Mouse (Mus musculus): ENCODE measurements around the gene 1700042G07Rik. TPM values are rescaled to one million over a fixed set of nuclear protein-coding genes. Genes with fewer than 3 reads are reported as not detected.

1700042G07Rik gene
- polyA plus RNA-seq (2014; fragmentation: Illumina TruSeq; extraction: RNeasy Lipid Tissue Mini Kit (QIAGEN cat#74804); ENCODE audit: low read depth, low replicate concordance) = not detected

DNA sequence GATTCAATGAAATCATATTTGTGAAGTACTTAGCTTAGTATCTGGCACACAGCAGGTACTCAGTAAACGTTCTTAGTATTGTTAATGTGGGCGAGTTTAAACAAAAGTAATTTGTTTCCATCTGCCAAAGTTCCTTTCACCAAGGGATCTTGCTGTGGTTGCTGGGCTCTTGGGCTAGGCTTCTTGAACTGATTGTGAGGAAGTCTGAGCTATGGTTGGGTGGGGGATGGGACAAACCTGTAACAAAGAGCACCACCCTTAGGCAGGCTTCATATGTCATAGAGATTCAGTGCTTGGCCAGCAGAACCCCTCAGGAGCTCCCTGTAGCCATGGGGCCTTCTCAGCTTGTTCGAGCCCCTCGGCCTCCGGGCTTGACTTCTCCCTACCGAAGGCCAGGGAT lies at the start of gene 1700042G07Rik, which contains the start of gene Gm49337:
Gene 1700042G07Rik, plus strand, starts transcription at position 301 of the 400 bp plus-strand sequence.
Gene Gm49337, plus strand, starts transcription at position 313 of the 400 bp plus-strand sequence.

DNA sequence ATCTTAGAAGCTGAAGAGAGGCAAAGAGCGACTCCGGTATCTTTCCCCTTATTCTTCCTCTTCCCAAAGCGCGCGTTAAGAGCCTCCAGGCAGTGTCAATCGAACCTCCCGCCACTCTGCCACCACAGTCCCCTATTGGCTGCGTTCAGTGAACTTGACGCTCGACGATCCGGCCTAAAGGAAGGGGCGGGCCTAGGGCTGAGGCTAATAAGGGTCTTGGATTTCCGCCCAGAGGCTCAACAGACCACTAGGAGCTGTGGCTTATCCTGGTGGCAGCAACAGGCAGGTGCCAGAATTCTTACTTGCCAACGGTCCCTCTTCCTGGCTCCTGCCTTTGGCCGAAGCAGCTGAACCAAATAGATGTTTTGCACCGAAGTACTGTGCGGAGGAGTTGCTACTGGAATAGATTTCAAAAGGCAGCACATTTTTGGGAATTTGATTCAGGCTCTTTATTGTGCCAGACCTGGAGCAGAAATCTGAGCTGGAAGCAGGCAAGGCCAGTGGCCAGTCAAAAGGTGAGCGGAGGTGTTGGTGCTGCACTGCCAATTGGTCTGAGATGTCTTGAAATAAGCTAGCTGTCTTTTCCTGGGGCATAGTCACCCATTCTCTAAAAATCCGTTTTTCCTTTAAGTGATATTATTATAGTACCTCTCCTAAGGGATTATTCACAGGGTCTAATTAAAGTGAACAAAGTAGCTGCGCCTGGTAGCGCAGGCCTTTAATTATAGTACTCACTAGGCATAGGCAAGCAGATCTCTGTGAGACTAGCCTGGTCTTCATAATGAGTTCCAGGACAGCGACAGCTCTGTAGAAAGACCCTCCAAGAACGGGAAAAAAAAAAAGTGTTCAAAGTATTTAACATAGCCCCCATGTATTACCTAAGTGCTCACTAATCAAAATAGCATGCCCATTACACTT lies 49.3 kb upstream of the 1700042G07Rik start, which contains the start of the genes Rad54l and Pomgnt1:
Gene Rad54l, minus strand, starts transcription at position 89 of the 918 bp plus-strand sequence.
Gene Pomgnt1, plus strand, starts transcription at position 239 of the 918 bp plus-strand sequence.

DNA sequence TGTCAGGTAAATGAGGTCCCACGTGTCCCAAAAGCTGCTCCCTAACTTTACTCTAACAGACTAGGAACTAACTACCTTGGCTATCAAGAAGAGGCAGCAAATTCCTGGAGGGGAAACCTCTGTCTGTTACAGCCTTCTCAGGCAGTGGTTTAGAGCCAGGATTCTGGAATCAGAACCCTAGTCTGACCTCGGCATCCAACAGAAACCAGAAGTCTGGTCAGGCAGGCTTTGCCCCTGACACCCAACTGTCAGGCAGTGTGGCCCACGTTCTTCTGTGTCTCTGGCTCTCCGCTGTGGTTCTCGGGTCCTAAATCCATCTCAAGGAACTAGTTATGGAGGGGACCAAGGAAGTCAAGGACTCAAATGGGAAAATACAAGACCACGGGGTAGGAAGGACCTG lies 21.9 kb upstream of the 1700042G07Rik start, which contains the start of gene Lurap1:
Gene Lurap1, minus strand, starts transcription at position 101 of the 400 bp plus-strand sequence.

DNA sequence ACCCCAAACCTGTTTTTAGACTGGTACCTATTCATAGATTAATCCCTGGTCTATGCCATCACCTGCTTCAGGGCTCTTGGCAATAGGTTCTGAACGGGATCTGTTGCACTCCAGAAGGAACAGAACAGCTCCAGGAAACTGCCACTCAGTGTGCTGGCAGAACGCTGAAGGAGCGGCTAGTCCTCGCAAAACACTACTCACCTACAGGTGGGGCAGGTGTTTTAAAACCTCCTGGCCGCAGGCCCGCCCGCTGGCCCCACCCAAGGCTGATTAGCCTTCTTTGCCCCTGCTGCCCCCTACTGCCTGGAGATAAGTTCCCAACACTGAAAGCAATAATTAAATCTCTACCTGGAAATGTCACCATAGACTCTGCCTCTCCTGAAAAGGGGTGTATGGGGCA lies 5.8 kb upstream of the 1700042G07Rik start, which contains the start of gene Tspan1:
Gene Tspan1, minus strand, starts transcription at position 198 of the 400 bp plus-strand sequence.

DNA sequence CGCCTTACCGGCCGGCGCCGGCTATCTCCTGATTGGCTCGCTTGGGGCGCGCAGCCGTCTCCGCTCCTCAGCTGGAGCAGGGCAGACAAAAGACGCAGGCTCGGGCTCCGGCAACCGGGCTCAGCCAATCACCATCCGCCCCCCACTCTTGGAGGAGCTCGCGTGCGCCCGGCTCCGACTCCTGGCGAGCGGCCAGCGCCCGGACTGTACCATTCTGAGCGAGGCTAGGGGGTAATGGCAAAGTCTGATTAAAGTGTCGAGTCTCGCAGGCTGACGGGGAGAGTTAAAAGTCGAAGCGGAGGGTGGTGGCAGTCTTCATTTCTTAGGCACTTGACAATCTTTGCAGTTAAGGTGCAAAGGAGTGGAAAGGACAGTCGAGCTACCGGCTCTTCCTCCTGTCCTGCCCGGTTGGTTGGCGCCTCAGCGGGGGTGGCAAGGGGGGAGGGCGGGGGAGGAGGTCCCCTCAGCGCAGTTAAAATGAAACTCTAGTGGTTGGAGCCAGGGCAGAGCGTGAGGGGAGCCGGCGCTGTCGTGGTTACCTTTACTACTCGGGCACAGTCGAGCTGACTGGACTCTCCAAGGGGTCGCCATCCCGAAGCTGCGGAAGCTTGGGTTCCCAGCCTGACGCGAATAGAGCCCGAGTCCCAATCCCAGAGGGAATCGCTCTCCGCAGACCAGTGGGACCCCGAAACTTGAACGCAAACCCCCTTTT lies 48.1 kb downstream of the 1700042G07Rik start, which contains the start of gene Pik3r3:
Gene Pik3r3, plus strand, starts transcription at position 479 of the 712 bp plus-strand sequence.

Other genes with a start within 250 kb of the 1700042G07Rik start
- gene Dmbx1, start 233.4 kb upstream of the 1700042G07Rik start, polyA plus RNA-seq (2014; fragmentation: Illumina TruSeq; extraction: RNeasy Lipid Tissue Mini Kit (QIAGEN cat#74804); ENCODE audit: low read depth, low replicate concordance) = not detected
- gene Faah, start 155.4 kb upstream of the 1700042G07Rik start, polyA plus RNA-seq (2014; fragmentation: Illumina TruSeq; extraction: RNeasy Lipid Tissue Mini Kit (QIAGEN cat#74804); ENCODE audit: low read depth, low replicate concordance) = 0.52 TPM
- gene Nsun4, start 119.5 kb upstream of the 1700042G07Rik start, polyA plus RNA-seq (2014; fragmentation: Illumina TruSeq; extraction: RNeasy Lipid Tissue Mini Kit (QIAGEN cat#74804); ENCODE audit: low read depth, low replicate concordance) = 18.1 TPM
- gene Uqcrh, start 98.3 kb upstream of the 1700042G07Rik start, polyA plus RNA-seq (2014; fragmentation: Illumina TruSeq; extraction: RNeasy Lipid Tissue Mini Kit (QIAGEN cat#74804); ENCODE audit: low read depth, low replicate concordance) = 287 TPM
- 6.2 TPM for gene Lrrc41, start 98.1 kb upstream of the 1700042G07Rik start, polyA plus RNA-seq (2014; fragmentation: Illumina TruSeq; extraction: RNeasy Lipid Tissue Mini Kit (QIAGEN cat#74804); ENCODE audit: low read depth, low replicate concordance)
- 0.64 TPM for gene Rad54l, start 49.7 kb upstream of the 1700042G07Rik start, polyA plus RNA-seq (2014; fragmentation: Illumina TruSeq; extraction: RNeasy Lipid Tissue Mini Kit (QIAGEN cat#74804); ENCODE audit: low read depth, low replicate concordance)
- gene Pomgnt1, start 49.5 kb upstream of the 1700042G07Rik start, polyA plus RNA-seq (2014; fragmentation: Illumina TruSeq; extraction: RNeasy Lipid Tissue Mini Kit (QIAGEN cat#74804); ENCODE audit: low read depth, low replicate concordance) = 10.8 TPM
- 4.3 TPM for gene Lurap1, start 22.0 kb upstream of the 1700042G07Rik start, polyA plus RNA-seq (2014; fragmentation: Illumina TruSeq; extraction: RNeasy Lipid Tissue Mini Kit (QIAGEN cat#74804); ENCODE audit: low read depth, low replicate concordance)
- gene Tspan1, start 5.8 kb upstream of the 1700042G07Rik start, polyA plus RNA-seq (2014; fragmentation: Illumina TruSeq; extraction: RNeasy Lipid Tissue Mini Kit (QIAGEN cat#74804); ENCODE audit: low read depth, low replicate concordance) = not detected
- gene Gm49337, start within 50 bp of the 1700042G07Rik start, polyA plus RNA-seq (2014; fragmentation: Illumina TruSeq; extraction: RNeasy Lipid Tissue Mini Kit (QIAGEN cat#74804); ENCODE audit: low read depth, low replicate concordance) = 6.3 TPM
- gene Pik3r3, start 48.2 kb downstream of the 1700042G07Rik start, polyA plus RNA-seq (2014; fragmentation: Illumina TruSeq; extraction: RNeasy Lipid Tissue Mini Kit (QIAGEN cat#74804); ENCODE audit: low read depth, low replicate concordance) = 37.9 TPM